Mouse (Mus musculus) yolk sac, embryonic 10.5 days (tissue): ENCODE data around the gene Arnt.
"Not testable (repeated sequence)": the region's sequence is repeated elsewhere in the genome, so short reads cannot be mapped to it uniquely, and the experiment has no call there.

ENCODE experiments used
- DNase-seq: peaks from one replicate; pipeline ENCODE4 v3.0.0-alpha.2; 2017; ENCODE audit warnings: low spot score

Gene Arnt

GRCm38 (mm10) chr3:95434136-95434982 lies at the start of gene Arnt:
TSS of gene Arnt (plus strand) at chr3:95434388.
- DNase-seq, result peak; percentile 97

- no peak for DNase-seq
Measured at GRCm38 (mm10) chr3:95385401-95386075, 48.6 kb upstream of the Arnt start.

- no peak for DNase-seq
Measured at GRCm38 (mm10) chr3:95394385-95394784, 39.8 kb upstream of the Arnt start.

GRCm38 (mm10) chr3:95402741-95403140 lies 31.4 kb upstream of the Arnt start, which contains the start of gene 4930558C23Rik:
TSS of gene 4930558C23Rik (minus strand) at chr3:95402841.
- DNase-seq, result no peak

- DNase-seq, result no peak
Measured at GRCm38 (mm10) chr3:95407728-95408127, 26.5 kb upstream of the Arnt start.

- no peak for DNase-seq
Measured at GRCm38 (mm10) chr3:95408852-95409251, 25.3 kb upstream of the Arnt start.

- DNase-seq, result no peak
Measured at GRCm38 (mm10) chr3:95412268-95412667, 21.9 kb upstream of the Arnt start.

GRCm38 (mm10) chr3:95417866-95418265 lies 16.3 kb upstream of the Arnt start:
- DNase-seq, result no peak

GRCm38 (mm10) chr3:95426476-95426875 lies 7.7 kb upstream of the Arnt start:
- peak; percentile 46 for DNase-seq

- DNase-seq, result peak; percentile 78
Measured at GRCm38 (mm10) chr3:95427117-95427890, 6.9 kb upstream of the Arnt start.

- DNase-seq, result peak; percentile 36
Measured at GRCm38 (mm10) chr3:95427891-95428238, 6.3 kb upstream of the Arnt start.

- DNase-seq, result not testable (repeated sequence)
Measured at GRCm38 (mm10) chr3:95428423-95428822, 5.8 kb upstream of the Arnt start.

GRCm38 (mm10) chr3:95433301-95433915 lies 780 bp upstream of the Arnt start:
- no peak for DNase-seq

GRCm38 (mm10) chr3:95434983-95435370 lies 789 bp downstream of the Arnt start:
- DNase-seq, result no peak

GRCm38 (mm10) chr3:95435561-95435960 lies 1.4 kb downstream of the Arnt start:
- DNase-seq, result no peak

GRCm38 (mm10) chr3:95438636-95439035 lies 4.4 kb downstream of the Arnt start:
- DNase-seq, result not testable (repeated sequence)

- DNase-seq, result no peak
Measured at GRCm38 (mm10) chr3:95439670-95440069, 5.5 kb downstream of the Arnt start.

- no peak for DNase-seq
Measured at GRCm38 (mm10) chr3:95442406-95443117, 8.4 kb downstream of the Arnt start.

GRCm38 (mm10) chr3:95445311-95445710 lies 11.1 kb downstream of the Arnt start:
- DNase-seq, result no peak

GRCm38 (mm10) chr3:95450408-95450807 lies 16.2 kb downstream of the Arnt start:
- DNase-seq, result peak; percentile 21

- DNase-seq, result no peak
Measured at GRCm38 (mm10) chr3:95450915-95451314, 16.7 kb downstream of the Arnt start.
